Mouse (Mus musculus): ENCODE data around the gene Nphs1. TPM values are rescaled to one million over a fixed set of nuclear protein-coding genes. Genes with fewer than 3 reads are reported as not detected.

Gene Nphs1
- total RNA-seq, 2 experiments from 2014 or later = not detected

Other genes with a start within 250 kb of the Nphs1 start
- gene Polr2i, start 226.4 kb upstream of the Nphs1 start, total RNA-seq (2021) = 10 to 100 TPM; 71.9 to 80.7 TPM
- 10 to 100 TPM; 42.8 to 47.0 TPM for gene Tbcb, start 226.0 kb upstream of the Nphs1 start, total RNA-seq (2021)
- gene Ovol3, start 222.6 kb upstream of the Nphs1 start, total RNA-seq (2021) = under 1 TPM in 1 of 2 experiments, not detected in 1; 0.77 TPM
- gene Thap8, start 178.2 kb upstream of the Nphs1 start, total RNA-seq (2021) = under 1 TPM; 0.32 to 0.38 TPM
- gene Wdr62, start 177.9 kb upstream of the Nphs1 start, total RNA-seq (2021) = 1 to 10 TPM; 4.9 to 5.9 TPM
- gene Clip3, start 166.6 kb upstream of the Nphs1 start, total RNA-seq (2021) = 10 to 100 TPM; 22.2 to 26.5 TPM
- 10 to 100 TPM; 18.3 to 18.6 TPM for gene Alkbh6, start 149.6 kb upstream of the Nphs1 start, total RNA-seq (2021)
- 1 to 10 TPM; 1.8 TPM for gene Syne4, start 143.5 kb upstream of the Nphs1 start, total RNA-seq (2021)
- 1 to 10 TPM; 1.0 to 1.2 TPM for gene E130208F15Rik, start 136.6 kb upstream of the Nphs1 start, total RNA-seq (2021)
- gene Sdhaf1, start 134.4 kb upstream of the Nphs1 start, total RNA-seq (2021) = 10 to 100 TPM; 10.3 to 11.5 TPM
- gene Lrfn3, start 95.5 kb upstream of the Nphs1 start, total RNA-seq (2021) = 1 to 10 TPM; 1.6 to 3.1 TPM
- 10 to 100 TPM; 11.9 to 22.2 TPM for gene Tyrobp, start 44.6 kb upstream of the Nphs1 start, total RNA-seq (2021)
- gene Hcst, start 38.5 kb upstream of the Nphs1 start, total RNA-seq (2021) = under 1 TPM; 0.66 to 0.72 TPM
- under 1 TPM; 0.14 to 0.45 TPM for gene Nfkbid, start 36.6 kb upstream of the Nphs1 start, total RNA-seq (2021)
- 1 to 10 TPM; 3.3 to 4.4 TPM for gene Aplp1, start 12.8 kb upstream of the Nphs1 start, total RNA-seq (2021)
- gene Kirrel2, start 625 bp upstream of the Nphs1 start, total RNA-seq (2021) = not detected
- gene Prodh2, start 35.3 kb downstream of the Nphs1 start, total RNA-seq (2021) = not detected
- gene Arhgap33, start 76.7 kb downstream of the Nphs1 start, total RNA-seq (2021) = 1 to 10 TPM; 3.2 to 4.8 TPM
- gene Hspb6, start 93.9 kb downstream of the Nphs1 start, total RNA-seq (2021) = 100 to 1,000 TPM; 304 to 323 TPM
- gene Proser3, start 94.0 kb downstream of the Nphs1 start, total RNA-seq (2021) = 1 to 10 TPM; 3.8 to 6.2 TPM
- gene Lin37, start 101.5 kb downstream of the Nphs1 start, total RNA-seq (2021) = 10 to 100 TPM; 11.0 to 16.3 TPM
- 10 to 100 TPM; 56.3 to 57.5 TPM for gene U2af1l4, start 105.0 kb downstream of the Nphs1 start, total RNA-seq (2021)
- gene Gm49396, start 105.0 kb downstream of the Nphs1 start, total RNA-seq (2021) = 1 to 10 TPM; 1.5 to 2.3 TPM
- 100 to 1,000 TPM in 1 of 2 experiments, 10 to 100 TPM in 1; 93.7 to 104 TPM for gene Psenen, start 105.3 kb downstream of the Nphs1 start, total RNA-seq (2021)
- 1 to 10 TPM; 1.4 to 2.3 TPM for gene Igflr1, start 107.1 kb downstream of the Nphs1 start, total RNA-seq (2021)
- gene Kmt2b, start 130.4 kb downstream of the Nphs1 start, total RNA-seq (2021) = 10 to 100 TPM; 21.4 to 26.8 TPM
- not detected for gene Zbtb32, start 140.6 kb downstream of the Nphs1 start, total RNA-seq (2021)
- under 1 TPM; 0.16 to 0.29 TPM for gene Upk1a, start 154.5 kb downstream of the Nphs1 start, total RNA-seq (2021)
- gene Cox6b1, start 167.8 kb downstream of the Nphs1 start, total RNA-seq (2021) = 1,000 to 10,000 TPM; 1,178 to 1,379 TPM
- not detected for gene Etv2, start 177.5 kb downstream of the Nphs1 start, total RNA-seq (2021)
- 10 to 100 TPM; 42.4 to 44.4 TPM for gene Rbm42, start 192.0 kb downstream of the Nphs1 start, total RNA-seq (2021)
- gene Haus5, start 206.7 kb downstream of the Nphs1 start, total RNA-seq (2021) = 1 to 10 TPM; 3.7 to 5.7 TPM
- gene Pmis2, start 213.3 kb downstream of the Nphs1 start, total RNA-seq (2021) = 1 to 10 TPM; 1.3 to 1.5 TPM
- gene 2200002J24Rik, start 240.6 kb downstream of the Nphs1 start, total RNA-seq (2021) = not detected